Mouse (Mus musculus) regulatory T cell (primary cell): ENCODE data around the gene Plin3.

Source experiments
- in situ Hi-C: fragments of 300-600 bp; cut with MboI, MseI; formaldehyde crosslinking; loops from one replicate; pipeline ENCODE4 v1.15.1; 2025; ENCODE audit warnings: high pct_unique_total_duplicates

The Plin3 gene

DNA sequence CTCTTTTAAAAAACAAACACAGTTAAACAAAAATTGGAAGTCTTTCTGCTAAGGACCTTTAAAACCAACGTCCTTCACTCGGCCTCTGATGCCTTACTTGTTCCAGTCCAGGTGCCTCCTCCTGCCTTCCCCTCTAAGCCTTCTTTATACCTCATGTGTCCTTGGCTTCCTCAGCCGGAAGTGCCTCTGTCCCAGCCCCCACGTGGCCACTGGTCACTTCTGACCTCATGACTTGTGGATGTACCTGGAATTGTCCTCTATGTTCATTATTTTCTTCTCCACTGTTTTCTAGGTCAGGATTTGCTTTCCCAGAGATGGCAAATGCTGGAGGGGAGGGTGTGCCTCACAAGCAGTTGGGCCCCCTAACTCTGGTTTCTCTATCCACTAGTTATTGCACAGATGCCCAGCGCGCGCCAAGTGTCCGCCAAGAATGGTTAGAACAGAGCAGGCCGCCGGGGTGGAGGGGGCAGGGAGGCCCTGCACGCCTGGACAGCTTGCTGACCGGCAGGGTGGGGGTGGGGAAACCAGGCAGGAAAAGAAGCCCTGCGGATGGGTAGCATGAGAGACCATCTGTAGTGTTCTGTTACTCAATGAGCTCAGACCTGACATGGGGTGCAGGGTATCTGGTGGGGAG is 9.8 kb upstream of the Plin3 start:
- in situ Hi-C loops = no loop called here

GRCm38 (mm10) chr17:56300186-56300585 is 7.5 kb upstream of the Plin3 start, which contains the start of gene Arrdc5:
Gene Arrdc5, minus strand, starts transcription at chr17:56300286.
- in situ Hi-C loops = no loop called here

GRCm38 (mm10) chr17:56298238-56298637 is 5.6 kb upstream of the Plin3 start:
- in situ Hi-C loops = no loop called here

GRCm38 (mm10) chr17:56296201-56296600 is 3.5 kb upstream of the Plin3 start:
- in situ Hi-C loops = no loop called here

DNA sequence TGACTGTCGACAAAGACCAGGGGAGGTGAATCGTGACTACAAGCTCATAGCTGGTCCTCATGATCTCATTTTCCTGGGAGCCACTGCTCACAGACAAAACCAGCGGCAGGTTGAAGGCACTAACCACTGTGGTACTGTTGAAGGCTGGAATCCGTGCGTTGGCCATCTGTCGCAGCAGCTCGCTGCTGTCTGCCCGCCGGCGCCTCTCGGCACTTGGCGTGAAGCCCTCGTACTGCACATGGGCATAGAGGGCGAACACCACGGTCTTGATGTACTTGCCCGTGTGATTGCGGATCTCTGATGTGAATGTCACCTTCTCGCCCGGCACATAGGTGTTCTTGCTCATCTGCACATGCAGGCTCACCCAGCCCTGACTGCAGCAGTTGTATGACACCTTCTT is 1.6 kb upstream of the Plin3 start:
- in situ Hi-C loops = no loop called here

DNA sequence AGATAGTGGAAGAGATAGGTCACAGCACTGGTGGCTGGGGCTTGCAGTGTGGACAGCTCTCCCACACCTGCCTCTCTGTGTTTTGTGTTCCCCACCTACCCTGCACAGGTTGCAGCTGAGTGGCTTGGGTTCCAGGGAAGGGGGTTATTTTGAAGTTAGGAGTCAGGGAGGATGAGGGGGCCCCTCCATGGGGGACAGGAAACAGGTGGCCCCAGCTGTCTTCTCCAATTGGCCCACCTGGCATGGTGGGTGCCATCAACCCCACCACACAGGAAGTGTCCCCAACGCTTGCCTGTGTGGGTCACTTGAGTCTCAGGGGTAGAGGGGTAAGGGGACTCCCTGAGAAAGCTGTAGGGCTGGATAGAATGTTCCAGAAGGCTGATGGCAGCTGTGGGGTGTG is 618 bp upstream of the Plin3 start:
- in situ Hi-C loops = no loop called here

GRCm38 (mm10) chr17:56291826-56292475 is 722 bp downstream of the Plin3 start:
- in situ Hi-C loops = no loop called here

GRCm38 (mm10) chr17:56291171-56291511 is 1.5 kb downstream of the Plin3 start:
- in situ Hi-C loops = no loop called here

- in situ Hi-C loops = no loop called here
Observed at GRCm38 (mm10) chr17:56290388-56291170, 2.1 kb downstream of the Plin3 start.

- in situ Hi-C loops = no loop called here
Observed at GRCm38 (mm10) chr17:56289371-56290331, 3.0 kb downstream of the Plin3 start.

GRCm38 (mm10) chr17:56288866-56289265 is 3.8 kb downstream of the Plin3 start:
- in situ Hi-C loops = no loop called here

DNA sequence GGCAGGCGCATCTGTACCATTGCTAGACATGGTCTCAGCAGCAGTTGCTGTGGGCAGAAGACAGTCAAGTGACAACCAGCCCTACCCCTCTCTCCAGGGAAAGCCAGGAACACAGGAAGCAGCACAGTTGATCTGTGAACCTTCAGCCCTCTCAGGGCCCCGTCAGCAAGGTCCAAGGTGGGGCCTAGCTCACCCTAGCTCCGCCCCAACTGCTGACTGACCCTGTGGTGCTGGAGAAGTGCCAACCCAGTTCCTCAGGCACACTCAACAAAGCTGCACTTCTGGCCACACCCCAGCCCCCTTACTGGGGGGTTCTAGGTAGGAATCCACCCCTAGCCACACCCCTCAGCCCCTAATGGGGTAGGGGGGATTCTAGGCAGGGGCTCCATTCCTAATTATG is 4.8 kb downstream of the Plin3 start:
- in situ Hi-C loops = no loop called here

- in situ Hi-C loops = no loop called here
Observed at GRCm38 (mm10) chr17:56285995-56286394, 6.7 kb downstream of the Plin3 start.

DNA sequence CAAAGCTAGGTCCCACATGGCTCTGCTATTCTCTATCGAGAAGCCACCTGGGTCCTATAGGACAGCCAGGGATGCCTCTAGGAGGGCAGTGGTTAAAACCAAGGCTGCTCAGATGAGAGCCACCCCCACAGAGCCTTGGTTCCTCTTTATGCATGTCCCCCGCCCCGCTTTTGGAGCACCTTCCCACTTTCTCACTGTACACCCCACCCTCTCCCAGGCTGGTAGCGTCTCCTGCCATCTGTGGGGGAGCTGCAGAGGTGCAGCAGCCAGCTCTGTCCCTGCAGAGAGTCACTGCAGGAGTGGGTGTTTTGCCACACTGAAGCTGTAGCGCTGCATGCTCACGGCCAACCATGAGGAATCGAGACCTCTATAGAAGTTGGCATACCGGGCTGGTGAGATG is 9.4 kb downstream of the Plin3 start:
- in situ Hi-C loops = no loop called here

DNA sequence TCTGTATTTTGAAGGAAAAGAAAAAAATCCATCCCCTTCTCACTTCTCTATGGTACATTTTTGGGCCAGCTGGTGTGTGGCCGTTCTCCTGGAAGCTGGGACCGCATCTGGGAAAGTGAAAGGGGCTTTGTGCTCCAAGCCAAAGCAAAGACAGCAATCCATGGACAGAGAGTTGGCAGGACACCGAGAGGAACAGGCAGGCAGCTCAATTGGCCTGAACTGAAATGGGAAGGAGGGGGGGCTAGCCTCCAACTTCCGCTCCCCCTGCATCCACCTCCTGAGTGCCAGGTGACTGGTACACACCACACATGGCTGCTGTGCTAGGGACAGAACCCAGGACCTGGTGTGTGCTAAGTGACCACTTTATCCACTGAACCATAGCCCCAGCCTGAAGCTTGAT is 9.9 kb downstream of the Plin3 start:
- in situ Hi-C loops = no loop called here

GRCm38 (mm10) chr17:56281193-56281592 is 11.5 kb downstream of the Plin3 start:
- in situ Hi-C loops = no loop called here

DNA sequence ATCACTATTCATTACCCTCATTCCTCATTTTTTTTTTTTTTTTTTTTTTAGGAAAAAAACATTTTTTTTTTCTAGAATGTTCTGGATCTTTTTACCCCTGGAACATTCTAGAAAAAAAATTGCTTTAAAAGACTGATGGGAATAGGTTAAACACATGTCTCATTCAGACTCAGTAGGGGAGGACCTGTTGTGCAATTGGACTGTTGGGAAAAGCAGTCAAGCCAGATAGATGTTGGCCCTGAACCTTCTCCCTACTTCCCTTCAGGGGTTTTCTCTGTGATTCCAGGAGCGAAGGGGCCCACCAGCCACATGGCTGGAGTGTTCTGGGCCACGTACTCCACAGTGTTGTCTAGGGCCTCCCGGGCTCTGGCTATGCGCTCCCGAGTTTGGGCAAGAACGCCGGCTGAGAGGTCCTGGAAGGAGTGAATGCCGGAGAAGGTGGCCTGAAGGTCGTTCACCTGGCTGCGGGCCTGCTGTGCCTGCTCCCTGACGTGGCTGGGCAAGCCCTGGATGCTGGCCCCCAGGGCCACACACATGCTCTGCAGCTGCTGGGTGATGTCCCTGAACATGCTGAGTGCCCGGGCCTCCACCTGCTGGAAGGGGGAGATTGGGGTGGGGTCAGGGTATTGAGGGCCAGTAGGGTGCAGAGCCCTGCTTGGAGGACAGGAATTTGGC is 13.1 kb downstream of the Plin3 start:
- in situ Hi-C loops = no loop called here

DNA sequence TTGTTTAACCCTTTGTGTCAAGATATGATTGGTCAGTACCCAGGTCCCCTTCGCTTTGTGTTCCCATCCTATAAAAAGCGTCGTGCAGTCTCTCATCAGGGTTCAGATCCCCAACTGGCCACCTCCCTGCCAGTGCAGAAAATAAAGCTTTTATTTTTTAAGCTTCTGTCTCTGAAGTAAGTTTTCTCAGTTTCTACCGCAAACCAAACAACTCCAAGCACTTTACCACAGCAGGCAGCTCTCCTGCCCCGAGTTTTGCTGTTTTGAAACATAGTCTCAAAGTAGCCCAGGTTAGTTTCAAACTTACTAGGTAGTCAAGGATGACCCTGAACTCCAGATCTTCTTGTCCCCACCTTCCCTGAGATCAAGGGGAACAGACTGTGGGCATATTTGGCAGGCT is 14.3 kb downstream of the Plin3 start:
- in situ Hi-C loops = no loop called here

GRCm38 (mm10) chr17:56277567-56277893 is 15.1 kb downstream of the Plin3 start:
- in situ Hi-C loops = no loop called here

GRCm38 (mm10) chr17:56276643-56277566 is 15.8 kb downstream of the Plin3 start, which contains the start of gene Ticam1:
Gene Ticam1, minus strand, starts transcription at chr17:56276786.
- in situ Hi-C loops = no loop called here
